Mouse (Mus musculus): ENCODE results near the gene Creg1. TPM values are rescaled to one million over a fixed set of nuclear protein-coding genes. Genes with fewer than 3 reads are reported as not detected.

The Creg1 gene
- total RNA-seq, 1 experiment = 15.7 TPM

DNA sequence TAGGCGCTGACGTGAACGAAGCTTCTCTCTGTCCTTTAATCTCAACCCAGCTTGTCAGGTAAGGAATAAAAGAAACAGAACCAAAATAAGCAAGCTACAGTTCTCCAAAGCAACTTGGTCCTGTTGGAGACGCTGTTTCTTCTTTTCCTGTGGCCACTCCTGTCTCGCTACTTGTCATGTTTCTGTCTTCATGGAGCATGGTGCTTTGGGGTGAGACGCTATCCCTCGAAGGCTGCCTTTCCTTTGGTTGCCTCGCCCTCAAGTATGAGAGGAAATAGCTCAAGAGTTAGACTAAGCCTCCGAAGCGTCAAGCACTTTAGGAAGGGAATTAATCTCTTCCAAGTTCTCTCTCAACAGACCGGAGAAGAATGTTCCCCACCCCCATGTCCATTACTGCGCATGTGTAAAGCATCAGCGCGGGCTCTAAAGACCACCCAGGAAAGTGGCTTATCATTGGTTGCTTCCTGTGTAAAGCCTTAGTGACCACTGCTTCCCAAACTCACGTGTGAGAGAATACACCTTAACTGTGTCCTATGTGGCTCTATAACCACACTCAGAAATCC is 44.9 kb upstream of the Creg1 start:
- no peak for TF ChIP-seq MAFK (IDR thresholded peaks at IDR 0.05; ENCODE audit: insufficient read depth, low read depth, low read length)
- no peak for TF ChIP-seq ZC3H11A (IDR thresholded peaks at IDR 0.05; ENCODE audit: borderline replicate concordance, low read depth, low read length)
- TF ChIP-seq CHD2 (IDR thresholded peaks at IDR 0.05; ENCODE audit: low read depth, low read length) = no peak
- TF ChIP-seq ZNF384 (IDR thresholded peaks at IDR 0.05; ENCODE audit: low read depth, low read length) = no peak
- no peak for TF ChIP-seq HCFC1 (IDR thresholded peaks at IDR 0.05; ENCODE audit: borderline replicate concordance, insufficient read depth, low read length)
- in situ Hi-C loops (cut with MboI; ENCODE audit: low sequenced_read_pairs in 2 of 2, unreplicated experiment in 2 of 2) = no loop called here
- Histone ChIP-seq H3K27ac (ENCODE audit: insufficient read depth, low read depth, low read length, poor library complexity, severe bottlenecking) (no peak overlapping the region), H3K36me3 (ENCODE audit: control insufficient read depth, insufficient read depth, low read length, poor library complexity, severe bottlenecking) (no peaks in the 10 kb centered on the region), H3K4me1 (ENCODE audit: control insufficient read depth in 2 of 2, insufficient read depth in 2 of 2, low read length in 2 of 2, poor library complexity in 1 of 2) (peaks cover 0 to 6% of the 10 kb centered on the region in 2 experiments; a peak in 3 of 4 replicates), H3K9ac (ENCODE audit: insufficient read depth, low read depth, low read length, poor library complexity, severe bottlenecking) (no peak overlapping the region), H3K4me3 (ENCODE audit: insufficient read depth in 1 of 2, low read depth in 1 of 2, low read length in 2 of 2, poor library complexity in 1 of 2, severe bottlenecking in 1 of 2) (no peak overlapping the region), H3K9me3 (ENCODE audit: control insufficient read depth, insufficient read depth, low read depth, low read length) (no peaks in the 10 kb centered on the region)
- DNase-seq (ENCODE audit: low read depth, low spot score) = no peak

DNA sequence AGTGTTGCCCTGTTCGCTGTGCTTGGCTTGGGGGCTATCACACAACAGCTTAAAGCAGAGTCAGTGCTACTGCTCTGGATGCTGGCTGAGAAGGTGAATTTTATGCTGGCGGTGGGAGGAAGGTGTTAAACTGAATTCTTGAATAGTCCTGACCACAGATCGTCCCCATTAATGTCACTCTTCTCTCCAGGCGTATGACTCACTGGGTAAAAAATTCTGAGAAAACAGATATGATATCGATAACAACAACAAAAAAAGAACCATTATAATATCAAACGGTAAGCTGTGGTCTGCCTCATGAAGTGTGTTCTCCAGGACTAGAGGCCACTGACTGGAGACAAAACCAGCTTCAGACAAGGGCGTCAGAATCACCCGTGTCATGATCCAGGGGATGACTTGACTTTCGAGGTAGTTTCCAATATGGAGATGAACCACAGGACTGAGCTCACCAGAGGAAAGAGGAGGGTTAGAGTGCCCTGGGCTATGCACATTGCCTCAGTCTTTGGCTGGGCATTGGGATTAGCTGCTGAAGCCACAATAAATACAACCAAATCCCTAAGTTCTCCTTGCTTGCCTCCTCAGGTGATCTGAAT is 40.9 kb upstream of the Creg1 start:
- no peak overlapping the region for H3K4me3 ChIP-seq (ENCODE audit: insufficient read depth in 1 of 2, low read depth in 1 of 2, low read length in 2 of 2, poor library complexity in 1 of 2, severe bottlenecking in 1 of 2)
- DNase-seq (ENCODE audit: low read depth, low spot score) = no peak
- TF ChIP-seq MAFK (IDR thresholded peaks at IDR 0.05; ENCODE audit: insufficient read depth, low read depth, low read length) (no peak), ZNF384 (IDR thresholded peaks at IDR 0.05; ENCODE audit: low read depth, low read length) (no peak), HCFC1 (IDR thresholded peaks at IDR 0.05; ENCODE audit: borderline replicate concordance, insufficient read depth, low read length) (no peak), CHD2 (IDR thresholded peaks at IDR 0.05; ENCODE audit: low read depth, low read length) (no peak), ZC3H11A (IDR thresholded peaks at IDR 0.05; ENCODE audit: borderline replicate concordance, low read depth, low read length) (no peak)
- no peak overlapping the region for H3K9ac ChIP-seq (ENCODE audit: insufficient read depth, low read depth, low read length, poor library complexity, severe bottlenecking)
- no peaks in the 10 kb centered on the region for H3K36me3 ChIP-seq (ENCODE audit: control insufficient read depth, insufficient read depth, low read length, poor library complexity, severe bottlenecking)
- peaks cover 0 to 4% of the 10 kb centered on the region in 2 experiments; a peak in 3 of 4 replicates for H3K4me1 ChIP-seq (ENCODE audit: control insufficient read depth in 2 of 2, insufficient read depth in 2 of 2, low read length in 2 of 2, poor library complexity in 1 of 2)
- H3K9me3 ChIP-seq (ENCODE audit: control insufficient read depth, insufficient read depth, low read depth, low read length) = no peaks in the 10 kb centered on the region
- no peak overlapping the region for H3K27ac ChIP-seq (ENCODE audit: insufficient read depth, low read depth, low read length, poor library complexity, severe bottlenecking)
- in situ Hi-C loops (cut with MboI; ENCODE audit: low sequenced_read_pairs in 2 of 2, unreplicated experiment in 2 of 2) = no loop called here

DNA sequence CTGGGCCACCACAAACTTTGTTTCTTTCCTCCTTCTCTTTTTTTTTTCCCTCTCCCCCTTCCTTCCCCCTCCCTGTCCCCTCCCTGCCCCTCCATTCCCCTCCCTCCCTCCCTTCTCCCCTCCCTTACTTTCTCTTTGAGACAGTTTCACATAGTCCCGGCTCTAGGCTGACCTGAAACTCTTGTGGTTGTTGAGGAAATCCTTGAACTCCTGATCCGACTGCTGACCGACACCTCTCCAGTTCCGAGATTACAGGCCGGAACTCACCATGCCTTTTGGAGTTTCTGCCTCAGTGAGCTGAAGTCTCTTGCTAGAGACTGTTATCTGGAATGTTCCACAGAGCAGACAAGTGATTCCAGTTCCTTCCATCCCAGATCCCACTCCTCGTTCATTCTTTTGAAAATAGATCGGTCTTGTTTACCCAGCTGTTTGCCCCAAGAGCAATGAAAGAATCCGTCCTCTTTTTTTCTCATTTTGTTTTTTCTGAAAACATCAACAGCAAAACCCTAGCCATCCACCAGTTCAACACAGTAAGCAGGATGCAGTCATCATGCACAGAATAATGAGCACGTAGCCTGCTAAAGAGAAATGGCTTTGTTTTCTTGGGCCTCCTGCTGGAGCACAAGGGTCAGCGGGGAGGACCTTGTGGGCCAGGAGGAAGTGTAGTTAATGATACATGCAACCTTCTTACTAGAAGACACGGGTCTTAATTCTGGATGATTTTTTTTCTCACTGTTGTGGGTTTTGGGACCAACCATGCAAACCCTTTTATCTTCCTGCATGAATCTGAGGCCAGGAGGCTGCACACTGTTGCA is 39.1 kb upstream of the Creg1 start:
- H3K36me3 ChIP-seq (ENCODE audit: control insufficient read depth, insufficient read depth, low read length, poor library complexity, severe bottlenecking) = no peaks in the 10 kb centered on the region
- H3K4me1 ChIP-seq (ENCODE audit: control insufficient read depth in 2 of 2, insufficient read depth in 2 of 2, low read length in 2 of 2, poor library complexity in 1 of 2) = no peaks in the 10 kb centered on the region
- in situ Hi-C loops (cut with MboI; ENCODE audit: low sequenced_read_pairs in 2 of 2, unreplicated experiment in 2 of 2) = no loop called here
- H3K9me3 ChIP-seq (ENCODE audit: control insufficient read depth, insufficient read depth, low read depth, low read length) = no peaks in the 10 kb centered on the region
- DNase-seq (ENCODE audit: low read depth, low spot score) = no peak
- TF ChIP-seq MAFK (IDR thresholded peaks at IDR 0.05; ENCODE audit: insufficient read depth, low read depth, low read length) (no peak), HCFC1 (IDR thresholded peaks at IDR 0.05; ENCODE audit: borderline replicate concordance, insufficient read depth, low read length) (no peak), CHD2 (IDR thresholded peaks at IDR 0.05; ENCODE audit: low read depth, low read length) (no peak), ZNF384 (IDR thresholded peaks at IDR 0.05; ENCODE audit: low read depth, low read length) (no peak), ZC3H11A (IDR thresholded peaks at IDR 0.05; ENCODE audit: borderline replicate concordance, low read depth, low read length) (no peak)
- H3K27ac ChIP-seq (ENCODE audit: insufficient read depth, low read depth, low read length, poor library complexity, severe bottlenecking) = no peak overlapping the region
- H3K9ac ChIP-seq (ENCODE audit: insufficient read depth, low read depth, low read length, poor library complexity, severe bottlenecking) = no peak overlapping the region
- no peak overlapping the region for H3K4me3 ChIP-seq (ENCODE audit: insufficient read depth in 1 of 2, low read depth in 1 of 2, low read length in 2 of 2, poor library complexity in 1 of 2, severe bottlenecking in 1 of 2)

DNA sequence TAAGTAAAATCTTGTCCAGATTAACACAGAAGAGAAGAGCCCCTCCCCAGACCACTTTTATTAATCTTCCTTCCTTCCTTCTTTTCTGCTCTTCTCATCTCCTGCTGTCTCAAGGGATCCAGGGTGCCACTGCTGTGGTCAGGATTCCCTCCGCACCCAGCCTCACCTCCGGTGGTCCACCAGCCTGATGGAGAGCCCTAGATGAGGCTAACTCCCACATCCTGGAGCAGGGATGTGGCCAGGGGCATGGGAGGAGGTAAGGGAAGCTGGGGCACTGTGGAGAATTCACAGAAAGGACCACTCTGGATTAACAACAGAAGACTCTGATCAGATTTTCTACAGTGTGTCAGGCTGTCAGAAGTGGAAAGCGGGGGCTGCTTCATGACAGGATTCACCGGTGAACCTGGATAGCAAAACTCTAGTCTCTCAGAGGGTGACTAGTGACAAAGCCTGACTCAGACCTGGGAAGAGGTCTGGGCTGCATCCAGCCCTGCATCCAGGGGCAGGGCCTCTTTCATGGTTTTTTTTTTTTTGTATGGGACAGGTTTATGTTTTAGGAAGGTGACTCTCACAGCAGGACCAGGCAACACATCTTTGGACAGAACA is 38.4 kb upstream of the Creg1 start:
- Histone ChIP-seq H3K9me3 (ENCODE audit: control insufficient read depth, insufficient read depth, low read depth, low read length) (no peaks in the 10 kb centered on the region), H3K27ac (ENCODE audit: insufficient read depth, low read depth, low read length, poor library complexity, severe bottlenecking) (no peak overlapping the region), H3K9ac (ENCODE audit: insufficient read depth, low read depth, low read length, poor library complexity, severe bottlenecking) (no peak overlapping the region), H3K4me3 (ENCODE audit: insufficient read depth in 1 of 2, low read depth in 1 of 2, low read length in 2 of 2, poor library complexity in 1 of 2, severe bottlenecking in 1 of 2) (no peak overlapping the region), H3K36me3 (ENCODE audit: control insufficient read depth, insufficient read depth, low read length, poor library complexity, severe bottlenecking) (no peaks in the 10 kb centered on the region), H3K4me1 (ENCODE audit: control insufficient read depth in 2 of 2, insufficient read depth in 2 of 2, low read length in 2 of 2, poor library complexity in 1 of 2) (no peaks in the 10 kb centered on the region)
- in situ Hi-C loops (cut with MboI; ENCODE audit: low sequenced_read_pairs in 2 of 2, unreplicated experiment in 2 of 2) = no loop called here
- TF ChIP-seq ZNF384 (IDR thresholded peaks at IDR 0.05; ENCODE audit: low read depth, low read length) (no peak), ZC3H11A (IDR thresholded peaks at IDR 0.05; ENCODE audit: borderline replicate concordance, low read depth, low read length) (no peak)
- DNase-seq (ENCODE audit: low read depth, low spot score) = no peak

All from ES-E14 (cell line).